In the genomic region with DNA sequence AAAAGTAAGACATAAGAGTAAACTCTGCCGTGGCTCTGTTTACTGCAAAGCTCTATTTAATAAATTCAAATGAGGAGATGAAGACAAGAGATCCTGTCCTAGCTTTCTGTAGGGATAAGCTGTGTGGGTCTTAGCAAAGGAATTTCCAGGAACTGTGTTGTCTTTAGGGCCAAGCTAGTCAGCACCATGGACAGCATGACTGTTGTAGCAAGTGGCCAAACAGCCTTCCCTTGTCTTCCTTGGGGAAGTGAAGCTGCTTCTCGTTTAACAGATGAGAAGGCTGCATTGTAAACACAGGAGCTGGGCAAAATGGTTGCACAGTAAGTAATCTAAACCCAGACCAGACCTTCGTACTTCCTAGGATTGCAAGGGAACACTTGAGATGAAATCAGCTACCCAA, we compare ENCODE assay signal across 12 mouse cellular contexts.
DNase-seq lines count a peak whose midpoint lies in the region; ATAC-seq and TF ChIP-seq lines count a peak whose summit lies in the region.
"Had no signal": no experiment of that assay in that cellular context is flagged by ENCODE, and none has a peak within 500 bp of the region (broad histone marks: within the 10 kb centered on the region; RNA-seq: fewer than 3 reads in every experiment).

No protein-coding gene starts in this region.

- H3K27ac ChIP-seq in hindbrain, embryonic 10.5 days, result no peak overlapping the region
- H3K27ac ChIP-seq in hindbrain, embryonic 13.5 days, result no peak overlapping the region
- H3K27ac ChIP-seq in neural tube, embryonic 11.5 days (ENCODE audit: low read depth, low read length), result no peak overlapping the region
- H3K27ac ChIP-seq in layer of hippocampus, adult 2 months, result no peak overlapping the region
- H3K27ac ChIP-seq: left cerebral cortex, adult 2 months; macrophage had no signal

- peak; percentile 48 for DNase-seq in hindbrain, embryonic 10.5 days (ENCODE audit: low spot score)
- peak; percentile 1 for DNase-seq in lung, postnatal 14 days
- no peak for DNase-seq in lung, postnatal 25 days (ENCODE audit: low spot score)
- peak; percentile 79 for DNase-seq in embryo, embryonic 10.5 days (ENCODE audit: low spot score)
- DNase-seq in neural tube, embryonic 11.5 days (ENCODE audit: low spot score), result peak; percentile 59
- no peak for DNase-seq in frontal cortex, adult 2 months (ENCODE audit: extremely low spot score in 1 of 2, low spot score in 1 of 2)
- DNase-seq in layer of hippocampus, adult 2 months (ENCODE audit: low spot score in 2 of 2), result no peak
- DNase-seq: thymus, postnatal 36 days had no signal

- peaks cover 1% of the 10 kb centered on the region for H3K4me1 ChIP-seq in hindbrain, embryonic 10.5 days (replicated peaks)
- peaks cover 3% of the 10 kb centered on the region for H3K4me1 ChIP-seq in hindbrain, embryonic 13.5 days (replicated peaks)
- H3K4me1 ChIP-seq in neural tube, embryonic 11.5 days (ENCODE audit: control insufficient read depth, insufficient read depth, low read length), result no peaks in the 10 kb centered on the region

- 49% methylated on average over 3 of the region's 3 CpGs for WGBS in hindbrain, embryonic 10.5 days
- 48% methylated on average over 3 of the region's 3 CpGs for whole genome bisulfite sequencing in hindbrain, embryonic 13.5 days
- WGBS in neural tube, embryonic 11.5 days, result 52% methylated on average over 3 of the region's 3 CpGs

- no peak overlapping the region for H3K9ac ChIP-seq in hindbrain, embryonic 13.5 days
- H3K9ac ChIP-seq in neural tube, embryonic 11.5 days (ENCODE audit: low read length), result no peak overlapping the region

- no peaks in the 10 kb centered on the region for H3K9me3 ChIP-seq in hindbrain, embryonic 10.5 days
- H3K9me3 ChIP-seq in hindbrain, embryonic 13.5 days, result no peaks in the 10 kb centered on the region
- H3K9me3 ChIP-seq in neural tube, embryonic 11.5 days (ENCODE audit: control insufficient read depth, low read length), result no peaks in the 10 kb centered on the region

- no peaks in the 10 kb centered on the region for H3K27me3 ChIP-seq in hindbrain, embryonic 10.5 days (ENCODE audit: insufficient read depth, poor library complexity, severe bottlenecking)
- H3K27me3 ChIP-seq in hindbrain, embryonic 13.5 days, result no peaks in the 10 kb centered on the region
- no peaks in the 10 kb centered on the region for H3K27me3 ChIP-seq in neural tube, embryonic 11.5 days (ENCODE audit: control insufficient read depth, insufficient read depth, low read length)

- no peak for ATAC-seq in hindbrain, embryonic 13.5 days (ENCODE audit: low FRiP score)
- ATAC-seq in neural tube, embryonic 11.5 days (ENCODE audit: insufficient read depth, low FRiP score, low TSS enrichment), result no peak
- ATAC-seq: inflammation-experienced regulatory T-cells, adult 6 months had no signal

- no peaks in the 10 kb centered on the region for H3K36me3 ChIP-seq in hindbrain, embryonic 10.5 days
- no peaks in the 10 kb centered on the region for H3K36me3 ChIP-seq in hindbrain, embryonic 13.5 days
- H3K36me3 ChIP-seq in neural tube, embryonic 11.5 days (ENCODE audit: control insufficient read depth, insufficient read depth, low read length), result no peaks in the 10 kb centered on the region

- TF ChIP-seq CTCF in layer of hippocampus, adult 2 months (conservative IDR thresholded peaks at IDR 0.05), result no peak

- H3K4me2 ChIP-seq in hindbrain, embryonic 13.5 days, result no peak overlapping the region
- no peak overlapping the region for H3K4me2 ChIP-seq in neural tube, embryonic 11.5 days (ENCODE audit: low read depth)

- H3K4me3 ChIP-seq in hindbrain, embryonic 10.5 days, result no peak overlapping the region
- no peak overlapping the region for H3K4me3 ChIP-seq in hindbrain, embryonic 13.5 days
- no peak overlapping the region for H3K4me3 ChIP-seq in neural tube, embryonic 11.5 days (ENCODE audit: low read depth, low read length)
- no peak overlapping the region for H3K4me3 ChIP-seq in layer of hippocampus, adult 2 months
- H3K4me3 ChIP-seq: left cerebral cortex, adult 2 months had no signal

Comparison
In these comparisons a context has a peak if more than half of its experiments do, and no peak if none do; other contexts are left out.
1. DNase-seq: peak in hindbrain, embryonic 10.5 days (single experiment), lung, postnatal 14 days (single experiment), embryo, embryonic 10.5 days (single experiment) and neural tube, embryonic 11.5 days (single experiment); none in lung, postnatal 25 days (single experiment), frontal cortex, adult 2 months (0 of 2) and layer of hippocampus, adult 2 months (0 of 2).